Mouse (Mus musculus) frontal cortex, postnatal 10 days (tissue): ENCODE data around the gene Dynlt1b.
"Not testable (repeated sequence)": the region's sequence is repeated elsewhere in the genome, so short reads cannot be mapped to it uniquely, and the experiment has no call there.

ENCODE experiments used
- DNase-seq, 2 experiments: peaks; one replicate each; pipeline ENCODE4 v3.0.0; 2022; ENCODE audit warnings: low spot score in 2 of 2, mixed read lengths in 1 of 2

The Dynlt1b gene

DNA sequence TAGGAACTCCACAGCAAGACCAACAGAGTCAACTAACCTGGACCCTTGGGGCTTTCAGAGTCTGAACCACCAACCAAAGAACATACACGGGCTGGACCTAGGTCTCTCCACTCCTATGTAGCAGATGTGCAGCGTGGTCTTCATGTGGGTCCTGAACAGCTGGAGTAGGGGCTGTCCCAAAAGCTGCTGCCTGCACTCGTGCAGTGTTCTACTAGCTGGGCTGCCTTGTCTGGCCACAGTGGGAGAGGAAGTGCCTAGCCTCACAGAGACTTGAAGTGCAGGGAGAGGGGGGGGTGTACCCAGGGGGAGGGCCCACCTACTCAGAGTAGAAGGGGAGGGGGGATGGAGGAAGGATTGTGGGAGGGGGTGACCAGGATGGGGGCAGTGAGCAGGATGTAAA, 7.1 kb upstream of the Dynlt1b start:
- DNase-seq: not testable (repeated sequence)

- not testable (repeated sequence) for DNase-seq
These were observed 5.5 kb upstream of the Dynlt1b start for GRCm38 (mm10) chr17:6424294-6424980.

- not testable (repeated sequence) for DNase-seq
These were observed 4.6 kb upstream of the Dynlt1b start for GRCm38 (mm10) chr17:6425325-6425724.

DNA sequence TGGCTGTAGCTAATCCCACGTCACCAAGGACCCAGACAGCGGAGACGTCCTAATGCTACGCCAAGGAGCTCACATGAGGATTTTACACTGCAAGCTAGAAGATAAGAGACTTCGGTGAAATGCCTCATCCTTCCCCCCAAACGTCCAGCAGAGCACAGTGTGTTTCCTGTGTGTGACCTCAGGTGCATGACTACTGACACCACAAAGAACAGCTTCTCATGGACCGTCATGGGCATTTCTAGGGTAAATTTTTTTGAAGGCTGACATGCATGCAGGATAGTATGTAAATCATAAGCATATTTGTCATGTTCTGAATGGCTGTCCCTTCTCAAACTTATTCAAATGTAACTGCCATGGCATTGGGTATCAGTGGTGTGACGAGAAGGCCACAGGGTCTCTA, 3.0 kb upstream of the Dynlt1b start:
- not testable (repeated sequence) for DNase-seq

GRCm38 (mm10) chr17:6428926-6429325, 986 bp upstream of the Dynlt1b start:
- DNase-seq: not testable (repeated sequence)

GRCm38 (mm10) chr17:6430410-6431001, 594 bp downstream of the Dynlt1b start:
- not testable (repeated sequence) for DNase-seq

GRCm38 (mm10) chr17:6432456-6432855, 2.5 kb downstream of the Dynlt1b start:
- not testable (repeated sequence) for DNase-seq

DNA sequence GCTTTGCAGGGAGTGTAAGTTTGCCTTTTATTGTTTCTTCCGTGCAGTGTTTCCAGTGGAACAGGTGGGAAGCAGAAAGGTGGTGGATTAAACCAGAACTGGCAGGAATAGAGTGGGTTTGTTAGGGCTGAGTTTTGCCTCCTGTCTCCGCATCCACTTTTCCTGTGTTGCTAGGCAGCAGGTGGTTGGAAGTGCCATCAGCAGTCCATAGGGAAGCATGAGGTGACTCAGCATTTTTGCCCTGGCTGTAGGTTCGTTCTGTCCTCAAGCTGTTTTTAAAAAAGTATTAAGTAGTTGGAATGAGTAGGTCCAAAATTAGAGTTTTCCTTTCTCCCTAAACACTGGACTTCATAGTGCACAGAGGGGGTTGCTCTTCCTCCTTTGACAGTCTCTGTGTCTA, 3.8 kb downstream of the Dynlt1b start:
- DNase-seq: not testable (repeated sequence)

GRCm38 (mm10) chr17:6438080-6438479, 8.2 kb downstream of the Dynlt1b start:
- not testable (repeated sequence) for DNase-seq

DNA sequence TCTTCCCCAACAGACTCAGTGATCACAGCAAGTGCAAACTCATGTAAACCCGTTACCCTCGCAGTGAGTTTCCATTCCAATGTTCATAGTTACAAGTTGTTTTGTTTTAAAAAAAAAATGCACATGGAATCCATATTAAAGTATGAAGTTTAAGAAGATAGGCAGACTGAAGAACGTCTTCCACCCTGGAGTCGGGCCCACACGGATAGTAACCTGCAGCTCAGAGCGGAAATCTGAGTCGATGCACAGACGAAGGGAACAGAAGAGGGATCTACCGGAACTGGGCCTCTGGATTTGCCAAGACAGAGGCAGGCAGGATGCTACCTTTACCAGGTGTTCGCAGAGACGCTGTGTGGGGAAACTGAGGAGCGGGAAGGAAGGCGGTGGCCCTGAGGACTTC, 10.0 kb downstream of the Dynlt1b start:
- not testable (repeated sequence) for DNase-seq

DNA sequence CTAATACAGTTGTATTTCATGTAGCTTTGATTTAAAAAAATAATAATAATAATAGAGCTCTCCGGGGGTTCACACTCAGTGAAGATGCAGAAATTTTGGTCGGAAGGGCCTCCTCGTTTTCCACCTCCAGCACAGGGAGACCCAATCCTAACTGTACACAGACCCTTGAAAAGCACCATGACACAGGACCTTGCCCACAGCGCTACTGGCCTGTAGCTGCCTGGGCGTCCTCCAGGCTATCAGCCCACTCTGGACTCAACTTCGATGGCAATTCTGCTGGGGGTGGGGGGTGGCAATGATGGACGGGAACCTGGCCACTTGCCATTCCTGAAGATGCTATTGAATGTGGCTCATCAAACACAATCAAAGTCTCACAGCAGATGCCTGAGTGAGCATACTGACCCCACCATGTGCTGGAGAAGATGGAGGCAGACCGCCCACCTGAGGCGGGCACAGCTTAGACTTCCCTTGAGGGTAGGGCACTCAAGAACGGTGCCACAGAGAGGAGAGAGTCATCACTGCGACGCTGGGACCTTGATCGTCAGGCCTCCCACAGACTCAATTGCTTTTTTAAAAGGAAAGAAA, 10.7 kb downstream of the Dynlt1b start:
- not testable (repeated sequence) for DNase-seq

DNA sequence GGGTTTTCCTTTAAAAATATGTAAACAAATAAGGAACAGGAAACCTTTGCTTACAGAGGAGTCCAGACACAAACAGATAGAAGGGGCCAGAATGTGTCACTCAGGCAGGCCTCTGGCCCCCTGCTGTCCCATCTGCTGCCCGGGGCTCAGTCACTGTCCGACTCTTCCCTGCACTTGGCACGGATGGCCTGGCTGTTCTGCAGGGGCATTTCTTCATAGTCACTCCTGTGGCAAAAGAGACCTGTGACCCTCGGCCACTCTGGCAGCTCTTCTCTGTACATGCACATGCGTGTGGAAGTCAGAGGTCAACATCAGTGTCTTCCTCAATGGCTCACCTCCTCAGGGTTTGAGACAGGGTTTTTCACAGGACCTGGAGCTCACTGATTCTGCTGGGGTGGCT, 11.3 kb downstream of the Dynlt1b start:
- not testable (repeated sequence) for DNase-seq

DNA sequence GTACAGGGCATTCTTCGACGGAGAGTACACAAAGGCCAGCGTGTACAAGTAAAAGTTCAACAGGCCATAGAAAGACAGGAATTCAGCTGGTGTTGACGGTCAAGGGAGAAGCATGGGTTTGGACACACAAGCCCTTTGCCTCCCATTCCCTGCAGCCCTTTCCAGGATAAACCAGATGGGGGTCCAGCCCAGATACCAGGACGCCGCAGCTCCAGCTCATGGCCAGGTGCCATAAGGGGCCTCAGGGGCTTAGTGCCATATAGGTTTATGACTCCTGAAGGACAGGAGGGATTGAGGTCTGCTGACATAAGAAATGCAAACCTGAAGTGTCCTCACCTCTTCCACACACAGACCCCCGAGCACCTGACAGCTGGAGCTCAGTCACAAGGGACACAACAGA, 12.6 kb downstream of the Dynlt1b start:
- DNase-seq: not testable (repeated sequence)

- DNase-seq: not testable (repeated sequence)
These were observed 16.1 kb downstream of the Dynlt1b start for GRCm38 (mm10) chr17:6445794-6446587.

DNA sequence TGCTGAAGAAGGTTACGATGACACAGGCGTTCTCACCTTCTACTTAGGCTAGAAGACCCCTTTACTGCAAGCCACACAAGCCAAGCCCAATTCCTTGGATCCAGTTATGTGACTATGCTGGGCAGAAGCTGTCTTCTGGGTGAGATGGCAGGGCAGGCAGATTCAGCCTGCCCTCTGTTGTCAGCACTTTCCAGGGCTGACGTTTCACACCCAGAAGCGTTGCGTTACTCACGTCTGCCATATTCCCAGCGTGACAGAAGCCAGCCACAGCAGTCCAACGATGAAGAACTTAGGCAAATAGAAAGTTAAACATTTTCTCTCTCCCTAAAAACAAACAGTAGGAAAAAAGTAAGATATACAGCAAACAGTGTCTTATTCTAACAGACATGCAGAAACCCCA, 18.4 kb downstream of the Dynlt1b start:
- DNase-seq: not testable (repeated sequence)

DNA sequence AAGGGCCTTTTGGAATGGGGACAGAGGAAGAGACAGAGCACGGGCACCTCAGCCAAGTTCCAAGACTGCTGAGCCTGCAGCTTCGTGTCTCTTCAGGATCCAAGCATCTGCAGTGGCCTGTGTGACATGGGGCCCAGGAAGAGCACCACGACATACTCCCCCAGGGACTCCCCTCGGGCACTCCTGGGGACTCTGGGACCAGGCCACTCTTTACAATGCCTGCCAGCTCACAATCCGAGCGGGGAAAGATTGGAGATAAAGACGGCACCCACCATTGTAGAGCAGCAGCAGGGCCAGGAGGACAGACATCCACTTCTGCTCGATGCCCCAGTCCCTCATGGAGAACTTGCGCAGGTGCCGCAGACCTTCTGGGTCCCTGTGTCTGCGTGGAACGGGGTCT, 19.3 kb downstream of the Dynlt1b start:
- not testable (repeated sequence) for DNase-seq

DNA sequence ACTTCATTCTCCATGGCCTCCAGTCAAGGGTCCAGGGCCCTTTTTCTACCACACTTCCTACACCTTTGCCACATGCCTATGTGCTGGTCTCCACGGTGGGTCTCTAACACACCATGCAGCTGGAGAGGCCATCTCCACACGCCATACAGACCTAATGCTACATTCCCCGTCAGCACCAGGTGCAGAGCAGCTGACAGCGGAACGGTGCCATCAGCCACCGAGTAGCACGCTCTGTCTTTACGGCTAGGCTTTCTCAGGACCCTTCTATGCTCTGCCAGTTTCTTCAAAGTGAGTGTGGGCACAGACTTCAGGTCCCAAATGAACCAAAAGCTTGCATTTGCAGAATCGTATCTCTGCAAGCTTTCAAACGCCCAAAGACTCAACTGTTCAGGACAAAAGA, 21.3 kb downstream of the Dynlt1b start:
- not testable (repeated sequence) for DNase-seq

DNA sequence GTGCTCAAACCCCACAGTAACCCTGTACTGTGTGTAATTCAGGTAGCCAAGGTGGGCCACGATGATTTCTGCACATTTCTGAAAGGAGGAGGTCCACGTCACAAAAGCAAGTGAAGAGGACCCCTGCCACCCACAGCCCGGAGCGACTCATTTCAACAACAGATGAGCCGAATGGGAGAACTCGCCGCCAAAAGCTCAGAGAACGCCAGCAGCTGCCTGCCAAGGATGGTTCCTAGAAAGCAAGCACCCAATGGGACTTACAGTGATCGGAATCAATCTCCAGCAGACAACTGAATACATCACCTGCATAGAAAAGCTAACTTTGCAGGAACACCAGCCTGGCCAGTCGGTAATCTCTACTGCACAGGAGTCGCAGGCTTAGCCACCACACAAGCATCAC, 22.8 kb downstream of the Dynlt1b start:
- not testable (repeated sequence) for DNase-seq

DNA sequence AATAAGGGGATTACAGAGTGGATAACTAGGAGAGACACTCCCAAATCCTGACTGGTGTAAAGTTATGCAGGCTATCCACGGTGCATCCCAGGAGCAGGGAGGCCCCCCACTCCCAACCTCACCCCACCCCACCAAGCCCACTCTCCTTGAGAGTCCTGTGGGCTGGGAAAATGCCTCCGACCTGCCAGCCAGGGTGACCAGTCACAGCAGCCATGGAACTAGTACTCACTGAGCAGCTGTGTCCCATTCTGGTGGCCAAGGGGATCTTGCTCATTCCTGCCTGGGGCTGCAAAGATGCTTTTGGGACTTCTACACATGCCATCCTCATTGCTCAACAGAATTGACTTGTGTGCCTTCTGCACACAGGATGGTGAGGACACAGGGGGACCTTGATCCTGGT, 24.8 kb downstream of the Dynlt1b start:
- not testable (repeated sequence) for DNase-seq

- not testable (repeated sequence) for DNase-seq
These were observed 26.0 kb downstream of the Dynlt1b start for GRCm38 (mm10) chr17:6455883-6456282.

- DNase-seq: not testable (repeated sequence)
These were observed 26.9 kb downstream of the Dynlt1b start for GRCm38 (mm10) chr17:6456614-6457402.
